Comparison of ENCODE assay signal across 14 mouse cellular contexts in the genomic region with DNA sequence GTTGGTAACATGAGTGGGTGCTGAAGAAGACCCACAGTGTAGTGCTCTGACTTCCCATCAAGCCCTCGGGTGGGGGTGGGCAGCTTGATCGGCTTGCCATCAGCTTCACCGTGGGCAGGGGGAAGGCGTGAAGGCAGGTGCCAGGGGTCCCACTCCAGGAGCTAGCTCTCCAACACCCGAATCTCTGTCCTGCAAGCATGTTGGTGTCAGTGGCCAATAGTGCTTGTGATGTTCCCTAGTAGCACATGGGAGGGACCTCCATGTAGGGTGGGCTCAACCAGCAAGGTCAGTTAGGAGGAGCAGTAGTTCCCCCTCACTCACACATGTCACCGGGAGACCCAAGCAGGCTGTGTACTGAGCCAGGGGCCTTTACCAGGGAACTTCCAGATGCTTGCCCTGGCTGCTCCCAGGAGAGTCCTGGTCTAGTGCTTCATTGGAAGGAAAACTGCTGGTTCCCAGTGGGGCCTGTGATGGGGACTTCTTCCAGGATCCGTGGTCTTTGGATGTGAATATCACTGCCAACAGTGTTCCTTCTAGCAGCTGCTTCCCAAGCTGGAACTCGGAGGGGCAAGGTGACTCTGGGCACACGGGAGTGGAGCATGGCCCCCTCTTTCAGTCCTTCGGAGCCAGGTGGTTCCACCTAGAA.
DNase-seq lines count a peak whose midpoint lies in the region; ATAC-seq lines count a peak whose summit lies in the region.
"Had no signal": no experiment of that assay in that cellular context is flagged by ENCODE, and none has a peak within 500 bp of the region (broad histone marks: within the 10 kb centered on the region; RNA-seq: fewer than 3 reads in every experiment).

No protein-coding gene starts in this region.

- 70% methylated on average over 10 of the region's 10 CpGs for WGBS in hindbrain, embryonic 10.5 days
- WGBS in hindbrain, embryonic 16.5 days = 52% methylated on average over 10 of the region's 10 CpGs
- 48% methylated on average over 10 of the region's 10 CpGs for WGBS in forebrain, embryonic 13.5 days
- 62% methylated on average over 10 of the region's 10 CpGs for WGBS in midbrain, embryonic 11.5 days
- 56% methylated on average over 10 of the region's 10 CpGs for WGBS in neural tube, embryonic 13.5 days

- no peaks in the 10 kb centered on the region for H3K36me3 ChIP-seq in hindbrain, embryonic 10.5 days
- H3K36me3 ChIP-seq in hindbrain, embryonic 16.5 days (ENCODE audit: control insufficient read depth, insufficient read depth, low read length) = no peaks in the 10 kb centered on the region
- no peaks in the 10 kb centered on the region for H3K36me3 ChIP-seq in forebrain, embryonic 13.5 days (ENCODE audit: poor library complexity, severe bottlenecking)
- H3K36me3 ChIP-seq in midbrain, embryonic 11.5 days (ENCODE audit: control insufficient read depth, insufficient read depth, low read length) = no peaks in the 10 kb centered on the region
- no peaks in the 10 kb centered on the region for H3K36me3 ChIP-seq in neural tube, embryonic 13.5 days
- H3K36me3 ChIP-seq: heart, embryonic 15.5 days; liver, embryonic 13.5 days had no signal

- no peak for ATAC-seq in hindbrain, embryonic 16.5 days
- peak; percentile 11; the same call in 1 of the 2 replicates for ATAC-seq in forebrain, embryonic 13.5 days
- ATAC-seq in midbrain, embryonic 11.5 days (ENCODE audit: low FRiP score) = peak; percentile 49
- ATAC-seq in neural tube, embryonic 13.5 days (ENCODE audit: low read depth) = no peak
- ATAC-seq: Patski had no signal

- H3K9ac ChIP-seq in hindbrain, embryonic 16.5 days (ENCODE audit: low read depth, low read length) = no peak overlapping the region
- H3K9ac ChIP-seq in forebrain, embryonic 13.5 days = no peak overlapping the region
- H3K9ac ChIP-seq in midbrain, embryonic 11.5 days (ENCODE audit: low read length) = peak overlapping the region; percentile 4; the same call in 1 of the 2 replicates
- no peak overlapping the region for H3K9ac ChIP-seq in neural tube, embryonic 13.5 days
- H3K9ac ChIP-seq: heart, embryonic 15.5 days; liver, embryonic 13.5 days had no signal

- H3K9me3 ChIP-seq in hindbrain, embryonic 10.5 days = no peaks in the 10 kb centered on the region
- no peaks in the 10 kb centered on the region for H3K9me3 ChIP-seq in hindbrain, embryonic 16.5 days (ENCODE audit: control insufficient read depth, low read length)
- no peaks in the 10 kb centered on the region for H3K9me3 ChIP-seq in forebrain, embryonic 13.5 days (replicated peaks)
- no peaks in the 10 kb centered on the region for H3K9me3 ChIP-seq in midbrain, embryonic 11.5 days (ENCODE audit: control insufficient read depth, low read length)
- H3K9me3 ChIP-seq in neural tube, embryonic 13.5 days = no peaks in the 10 kb centered on the region
- H3K9me3 ChIP-seq: heart, embryonic 15.5 days; liver, embryonic 13.5 days had no signal

- peak; percentile 43 for DNase-seq in hindbrain, embryonic 10.5 days (ENCODE audit: low spot score)
- peak; percentile 91 for DNase-seq in midbrain, embryonic 11.5 days (ENCODE audit: low spot score, missing footprints)
- DNase-seq in c-Kit-positive CD71-positive TER-119-positive erythroid progenitor cells, embryonic 14.5 days (ENCODE audit: low spot score) = no peak
- no peak for DNase-seq in adrenal gland, postnatal 36 days
- no peak for DNase-seq in cerebellum, postnatal 10 days
- DNase-seq: cerebellum, adult 11-12 months; liver, embryonic 13.5 days; lung, postnatal 14 days; thymus, adult 18-20 months had no signal

- no peak overlapping the region for H3K4me2 ChIP-seq in hindbrain, embryonic 16.5 days (ENCODE audit: low read length)
- H3K4me2 ChIP-seq in forebrain, embryonic 13.5 days = no peak overlapping the region
- no peak overlapping the region; the same call in 1 of the 2 replicates for H3K4me2 ChIP-seq in midbrain, embryonic 11.5 days
- H3K4me2 ChIP-seq in neural tube, embryonic 13.5 days = no peak overlapping the region
- H3K4me2 ChIP-seq: heart, embryonic 15.5 days; liver, embryonic 13.5 days had no signal

- peaks cover 59% of the 10 kb centered on the region for H3K4me1 ChIP-seq in hindbrain, embryonic 10.5 days (replicated peaks)
- peaks cover 14% of the 10 kb centered on the region for H3K4me1 ChIP-seq in hindbrain, embryonic 16.5 days (ENCODE audit: control insufficient read depth, insufficient read depth, low read depth, low read length)
- peaks cover 41% of the 10 kb centered on the region for H3K4me1 ChIP-seq in forebrain, embryonic 13.5 days
- peaks cover 30% of the 10 kb centered on the region for H3K4me1 ChIP-seq in midbrain, embryonic 11.5 days (ENCODE audit: control insufficient read depth, insufficient read depth, low read length)
- H3K4me1 ChIP-seq in neural tube, embryonic 13.5 days (replicated peaks) = peaks cover 44% of the 10 kb centered on the region
- H3K4me1 ChIP-seq: liver, embryonic 13.5 days had no signal

- peaks cover 4% of the 10 kb centered on the region for H3K27me3 ChIP-seq in hindbrain, embryonic 10.5 days (ENCODE audit: insufficient read depth, poor library complexity, severe bottlenecking)
- no peaks in the 10 kb centered on the region for H3K27me3 ChIP-seq in hindbrain, embryonic 16.5 days (replicated peaks; ENCODE audit: control insufficient read depth, insufficient read depth, low read length)
- H3K27me3 ChIP-seq in forebrain, embryonic 13.5 days = peaks cover 78% of the 10 kb centered on the region
- no peaks in the 10 kb centered on the region for H3K27me3 ChIP-seq in midbrain, embryonic 11.5 days (ENCODE audit: control insufficient read depth, insufficient read depth, low read length)
- H3K27me3 ChIP-seq in neural tube, embryonic 13.5 days = peaks cover 5% of the 10 kb centered on the region; the same call in 1 of the 2 replicates
- H3K27me3 ChIP-seq: heart, embryonic 15.5 days; liver, embryonic 13.5 days; Patski had no signal

- H3K4me3 ChIP-seq in hindbrain, embryonic 10.5 days = no peak overlapping the region
- no peak overlapping the region for H3K4me3 ChIP-seq in hindbrain, embryonic 16.5 days (ENCODE audit: low read length)
- no peak overlapping the region for H3K4me3 ChIP-seq in forebrain, embryonic 13.5 days
- H3K4me3 ChIP-seq in midbrain, embryonic 11.5 days (ENCODE audit: low read depth, low read length) = no peak overlapping the region
- no peak overlapping the region for H3K4me3 ChIP-seq in neural tube, embryonic 13.5 days
- H3K4me3 ChIP-seq: heart, embryonic 15.5 days; liver, embryonic 13.5 days had no signal

- peak overlapping the region; percentile 94 for H3K27ac ChIP-seq in hindbrain, embryonic 10.5 days
- H3K27ac ChIP-seq in hindbrain, embryonic 16.5 days (ENCODE audit: low read depth, low read length) = no peak overlapping the region
- peak overlapping the region; percentile 94 for H3K27ac ChIP-seq in forebrain, embryonic 13.5 days
- peak overlapping the region; percentile 98 for H3K27ac ChIP-seq in midbrain, embryonic 11.5 days (ENCODE audit: low read depth, low read length)
- H3K27ac ChIP-seq in neural tube, embryonic 13.5 days (replicated peaks) = peak overlapping the region; percentile 92
- H3K27ac ChIP-seq: heart, embryonic 15.5 days; liver, embryonic 13.5 days had no signal

Comparison
In these comparisons a context has a peak if more than half of its experiments do, and no peak if none do; other contexts are left out.
1. DNase-seq: peak in hindbrain, embryonic 10.5 days (single experiment) and midbrain, embryonic 11.5 days (single experiment); none in c-Kit-positive CD71-positive TER-119-positive erythroid progenitor cells, embryonic 14.5 days (single experiment), adrenal gland, postnatal 36 days (0 of 2) and cerebellum, postnatal 10 days (0 of 2).
2. ATAC-seq: peak in forebrain, embryonic 13.5 days (single experiment) and midbrain, embryonic 11.5 days (single experiment); none in hindbrain, embryonic 16.5 days (single experiment) and neural tube, embryonic 13.5 days (single experiment).